Mouse (Mus musculus) skeletal muscle tissue, postnatal 0 days (tissue): ENCODE results near the gene Dusp10. TPM values are rescaled to one million over a fixed set of nuclear protein-coding genes. Genes with fewer than 3 reads are reported as not detected.

Source experiments
- polyA plus RNA-seq: library from polyadenylated mRNA; unstranded; fragments of >200 nt; fragmentation: Nextera tagmentation; extraction: Ambion mirVana; gene quantifications from 2 replicates; pipeline ENCODE4 v1.2.1, GENCODE M21; 2015

Gene Dusp10
- polyA plus RNA-seq: 20.0 TPM in 2 replicates

GRCm38 (mm10) chr1:184013106-184013505, at the start of gene Dusp10:
Gene Dusp10 (plus strand): TSS chr1:184013302.

GRCm38 (mm10) chr1:184034011-184034557, 21.0 kb downstream of the Dusp10 start, which contains the start of gene 1700056E22Rik:
Gene 1700056E22Rik (minus strand): TSS chr1:184034301.

Other genes starting within 250 kb of the Dusp10 start
- gene 1700056E22Rik, start 21.0 kb downstream of the Dusp10 start, polyA plus RNA-seq: 5.1 and 6.9 TPM in 2 replicates